Mouse (Mus musculus) MEL (cell line): ENCODE results near the gene Hnrnpf. TPM values are rescaled to one million over a fixed set of nuclear protein-coding genes. Genes with fewer than 3 reads are reported as not detected.

ENCODE experiments used
- DNase-seq: peaks from one replicate; pipeline ENCODE4 v3.0.0; 2011; ENCODE audit warnings: low read depth, low spot score
- H3K27ac ChIP-seq: 2 replicates; pipeline ENCODE4 v1.5.1; 2012; ENCODE audit warnings: low read depth, mild to moderate bottlenecking, control low read depth, low read length, moderate library complexity; ENCODE audit not compliant: control insufficient read depth
- H3K27me3 ChIP-seq, 2 experiments: fragments of 150-350 bp in 1 of 2; sonication (generic) in 1 of 2; 2 replicates each; pipeline ENCODE4 v1.6.1; 2012; ENCODE audit warnings: low read length in 2 of 2, mild to moderate bottlenecking in 2 of 2, improper control_type of control experiment in 1 of 2, moderate library complexity in 1 of 2; ENCODE audit not compliant: insufficient read depth in 2 of 2, control insufficient read depth in 1 of 2
- H3K36me3 ChIP-seq, 2 experiments: 2 replicates each; pipeline ENCODE4 v1.6.1; 2012 to 2014; ENCODE audit warnings: low read length in 2 of 2, improper control_type of control experiment in 1 of 2, inconsistent platforms in 1 of 2, mild to moderate bottlenecking in 1 of 2; ENCODE audit not compliant: insufficient read depth in 2 of 2, control insufficient read depth in 1 of 2
- H3K4me1 ChIP-seq, 2 experiments: fragments of 150-350 bp in 1 of 2; sonication (generic) in 1 of 2; 2 replicates each; pipeline ENCODE4 v1.6.1; 2012; ENCODE audit warnings: low read length in 2 of 2, improper control_type of control experiment in 1 of 2, mild to moderate bottlenecking in 1 of 2; ENCODE audit not compliant: insufficient read depth in 2 of 2, control insufficient read depth in 1 of 2
- H3K4me3 ChIP-seq, 2 experiments: fragments of 150-350 bp in 1 of 2; sonication (generic) in 1 of 2; 2 replicates each; pipeline ENCODE4 v1.5.1; 2012; ENCODE audit warnings: low read depth in 2 of 2, low read length in 2 of 2, mild to moderate bottlenecking in 2 of 2, moderate library complexity in 2 of 2, control low read depth in 1 of 2, improper control_type of control experiment in 1 of 2; ENCODE audit not compliant: control insufficient read depth in 1 of 2, insufficient read depth in 1 of 2
- H3K79me2 ChIP-seq: 2 replicates; pipeline ENCODE4 v1.6.1; 2012; ENCODE audit warnings: mild to moderate bottlenecking, low read length, moderate library complexity; ENCODE audit not compliant: control insufficient read depth, poor library complexity, insufficient read depth
- H3K9ac ChIP-seq: 2 replicates; pipeline ENCODE4 v1.6.1; 2012; ENCODE audit warnings: low read depth, mild to moderate bottlenecking, control low read depth, low read length, moderate library complexity; ENCODE audit not compliant: control insufficient read depth, poor library complexity, severe bottlenecking
- H3K9me3 ChIP-seq: fragments of 150-350 bp; sonication (generic); replicated peaks from 2 replicates; pipeline ENCODE4 v1.6.1; 2012; ENCODE audit warnings: mild to moderate bottlenecking, low read length, improper control_type of control experiment, moderate library complexity; ENCODE audit not compliant: insufficient read depth
- CHD1 ChIP-seq: IDR thresholded peaks from 2 replicates; pipeline ENCODE4 v1.6.1; 2012; ENCODE audit warnings: low read depth, mild to moderate bottlenecking, inconsistent platforms, low read length, improper control_type of control experiment
- CTCF ChIP-seq, 3 experiments: IDR thresholded peaks in 2 of 3; conservative IDR thresholded peaks in 1 of 3; 2 replicates each; pipeline ENCODE4 v1.5.1; 2011 to 2012; ENCODE audit warnings: low read length in 3 of 3, low read depth in 2 of 3, mild to moderate bottlenecking in 2 of 3, improper control_type of control experiment in 1 of 3, inconsistent platforms in 1 of 3, mixed read lengths in 1 of 3, moderate library complexity in 1 of 3; ENCODE audit not compliant: control insufficient read depth in 1 of 3, insufficient read depth in 1 of 3, poor library complexity in 1 of 3, severe bottlenecking in 1 of 3
- E2F4 ChIP-seq: IDR thresholded peaks from 2 replicates; pipeline ENCODE4 v1.6.1; 2011; ENCODE audit warnings: low read depth, low read length, improper control_type of control experiment, borderline replicate concordance
- ELF1 ChIP-seq: IDR thresholded peaks from 2 replicates; pipeline ENCODE4 v1.6.1; 2014; ENCODE audit warnings: low read depth, mild to moderate bottlenecking, inconsistent platforms, low read length, improper control_type of control experiment, moderate library complexity
- EP300 ChIP-seq, 2 experiments: IDR thresholded peaks; 2 replicates each; pipeline ENCODE4 v1.6.1; 2011; ENCODE audit warnings: improper control_type of control experiment in 2 of 2, low read length in 2 of 2, low read depth in 1 of 2, mild to moderate bottlenecking in 1 of 2
- GABPA ChIP-seq: IDR thresholded peaks from 2 replicates; pipeline ENCODE4 v1.6.1; 2012; ENCODE audit warnings: low read depth, mild to moderate bottlenecking, inconsistent platforms, low read length, improper control_type of control experiment, moderate library complexity
- GATA1 ChIP-seq: IDR thresholded peaks from 2 replicates; pipeline ENCODE4 v1.6.1; 2011; ENCODE audit warnings: low read depth, low read length, improper control_type of control experiment
- HCFC1 ChIP-seq: IDR thresholded peaks from 2 replicates; pipeline ENCODE4 v1.6.1; 2012; ENCODE audit warnings: low read depth, mild to moderate bottlenecking, inconsistent platforms, low read length, improper control_type of control experiment, moderate library complexity
- KAT2A ChIP-seq: conservative IDR thresholded peaks from 2 replicates; pipeline ENCODE4 v1.6.1; 2012; ENCODE audit warnings: low read depth, low read length, improper control_type of control experiment, inconsistent platforms
- MAX ChIP-seq: IDR thresholded peaks from 2 replicates; pipeline ENCODE4 v1.6.1; 2011; ENCODE audit warnings: low read length, improper control_type of control experiment
- MAZ ChIP-seq: IDR thresholded peaks from 2 replicates; pipeline ENCODE4 v1.6.1; 2012; ENCODE audit warnings: low read depth, mild to moderate bottlenecking, inconsistent platforms, low read length, improper control_type of control experiment
- MEF2A ChIP-seq: IDR thresholded peaks from 2 replicates; pipeline ENCODE4 v1.6.1; 2014; ENCODE audit warnings: low read depth, mild to moderate bottlenecking, inconsistent platforms, low read length, improper control_type of control experiment; ENCODE audit not compliant: poor library complexity, insufficient replicate concordance, severe bottlenecking; ENCODE audit errors: extremely low read depth
- MXI1 ChIP-seq: IDR thresholded peaks from 2 replicates; pipeline ENCODE4 v1.6.1; 2011; ENCODE audit warnings: mild to moderate bottlenecking, low read depth, low read length, improper control_type of control experiment
- MYB ChIP-seq: IDR thresholded peaks from 2 replicates; pipeline ENCODE4 v1.6.1; 2011; ENCODE audit warnings: mild to moderate bottlenecking, low read depth, low read length, improper control_type of control experiment
- MYC ChIP-seq: IDR thresholded peaks from 2 replicates; pipeline ENCODE4 v1.6.1; 2011; ENCODE audit warnings: low read depth, mild to moderate bottlenecking, low read length, improper control_type of control experiment, moderate library complexity
- NELFE ChIP-seq: IDR thresholded peaks from 2 replicates; pipeline ENCODE4 v1.6.1; 2011; ENCODE audit warnings: low read depth, low read length, improper control_type of control experiment
- NRF1 ChIP-seq: IDR thresholded peaks from 2 replicates; pipeline ENCODE4 v1.6.1; 2014; ENCODE audit warnings: low read depth, mild to moderate bottlenecking, inconsistent platforms, low read length, improper control_type of control experiment, moderate library complexity; ENCODE audit not compliant: poor library complexity, insufficient read depth, severe bottlenecking
- POLR2A ChIP-seq, 2 experiments: IDR thresholded peaks; 2 replicates each; pipeline ENCODE4 v1.6.1; 2011 to 2012; ENCODE audit warnings: low read length in 2 of 2, mild to moderate bottlenecking in 2 of 2, control low read depth in 1 of 2, improper control_type of control experiment in 1 of 2, low read depth in 1 of 2, moderate library complexity in 1 of 2; ENCODE audit not compliant: control insufficient read depth in 1 of 2, insufficient read depth in 1 of 2, poor library complexity in 1 of 2
- POLR2AphosphoS2 ChIP-seq: IDR thresholded peaks from 2 replicates; pipeline ENCODE4 v1.6.1; 2011; ENCODE audit warnings: low read length, improper control_type of control experiment
- POLR2AphosphoS5 ChIP-seq: IDR thresholded peaks from 2 replicates; pipeline ENCODE4 v1.6.1; 2012; ENCODE audit warnings: low read depth, borderline replicate concordance, mild to moderate bottlenecking, inconsistent platforms, low read length, moderate library complexity, mixed read lengths
- RCOR1 ChIP-seq: IDR thresholded peaks from 2 replicates; pipeline ENCODE4 v1.6.1; 2012; ENCODE audit warnings: low read depth, mild to moderate bottlenecking, inconsistent platforms, low read length, improper control_type of control experiment
- SIN3A ChIP-seq: IDR thresholded peaks from 2 replicates; pipeline ENCODE4 v1.6.1; 2012; ENCODE audit warnings: low read length, improper control_type of control experiment, inconsistent platforms
- SMC3 ChIP-seq: IDR thresholded peaks from 2 replicates; pipeline ENCODE4 v1.6.1; 2011; ENCODE audit warnings: low read depth, low read length, improper control_type of control experiment
- TAL1 ChIP-seq: IDR thresholded peaks from 2 replicates; pipeline ENCODE4 v1.6.1; 2012; ENCODE audit warnings: mild to moderate bottlenecking, inconsistent platforms, low read length, moderate library complexity, mixed read lengths
- TBP ChIP-seq: IDR thresholded peaks from 2 replicates; pipeline ENCODE4 v1.8.0; 2011; ENCODE audit warnings: low read depth, low read length, improper control_type of control experiment
- TCF12 ChIP-seq: IDR thresholded peaks from 2 replicates; pipeline ENCODE4 v1.6.1; 2014; ENCODE audit warnings: low read depth, mild to moderate bottlenecking, inconsistent platforms, low read length, improper control_type of control experiment, moderate library complexity
- UBTF ChIP-seq: IDR thresholded peaks from 2 replicates; pipeline ENCODE4 v1.6.1; 2012; ENCODE audit warnings: low read depth, mild to moderate bottlenecking, inconsistent platforms, low read length, improper control_type of control experiment, moderate library complexity, borderline replicate concordance; ENCODE audit not compliant: insufficient read depth
- USF1 ChIP-seq: IDR thresholded peaks from 2 replicates; pipeline ENCODE4 v1.6.1; 2014; ENCODE audit warnings: low read depth, mild to moderate bottlenecking, inconsistent platforms, low read length, improper control_type of control experiment, moderate library complexity
- ZC3H11A ChIP-seq: IDR thresholded peaks from 2 replicates; pipeline ENCODE4 v1.6.1; 2012; ENCODE audit warnings: low read depth, mild to moderate bottlenecking, inconsistent platforms, low read length, improper control_type of control experiment
- polyA plus RNA-seq, 2 experiments: library from polyadenylated mRNA; stranded (reverse) in 1 of 2; unstranded in 1 of 2; fragments of >175 nt in 1 of 2; fragments of >200 nt in 1 of 2; gene quantifications; 2 replicates each; pipeline versions ENCODE4 v1.2.1 to v1.2.4; 2012; ENCODE audit warnings: low replicate concordance in 2 of 2, low read depth in 1 of 2; ENCODE audit not compliant: insufficient read length in 2 of 2, insufficient read depth in 1 of 2, missing spikeins in 1 of 2
- total RNA-seq: library from RNA; depleted of rRNA; stranded (reverse); fragments of 300-350 nt; gene quantifications from 2 replicates; pipeline ENCODE4 v1.2.3, GENCODE M21; 2012

Gene Hnrnpf
- total and polyA plus RNA-seq, 3 experiments: 722 to 2,287 (median 882) TPM

GRCm38 (mm10) chr6:117897800-117898199, 2.3 kb upstream of the Hnrnpf start:
- no peak for TF ChIP-seq MAX
- no peak for TF ChIP-seq SIN3A
- TF ChIP-seq, all 39 proteins: peak for 0

GRCm38 (mm10) chr6:117901510-117902402, 1.6 kb downstream of the Hnrnpf start:
- Histone ChIP-seq H3K27me3 (no peaks in the 10 kb centered on the region), H3K9ac (peak overlapping the region; percentile 70), H3K4me1 (peaks cover 9 to 28% of the 10 kb centered on the region in 2 experiments), H3K79me2 (peaks cover 42% of the 10 kb centered on the region), H3K9me3 (no peaks in the 10 kb centered on the region), H3K27ac (peak overlapping the region; percentile 99), H3K4me3 (peak overlapping the region; percentile 53 to 68), H3K36me3 (peaks cover 0 to 36% of the 10 kb centered on the region in 2 experiments; a peak in 2 of 4 replicates)
- peak; percentile 95 for DNase-seq
- TF ChIP-seq TBP (peak; percentile 73), MYB (no peak), SMC3 (no peak), CTCF (IDR thresholded peaks at IDR 0.05 in 2 of 3, conservative IDR thresholded peaks at IDR 0.05 in 1 of 3; ENCODE audit: control insufficient read depth in 1 of 3, insufficient read depth in 1 of 3, low read depth in 2 of 3, low read length in 3 of 3, poor library complexity in 1 of 3, severe bottlenecking in 1 of 3) (no peak), EP300 (IDR thresholded peaks at IDR 0.05; ENCODE audit: low read depth in 1 of 2, low read length in 2 of 2) (peak; percentile 32 to 61; a peak in 1 of 4 replicates), NRF1 (no peak), UBTF (no peak), SIN3A (peak; percentile 68), POLR2A (IDR thresholded peaks at IDR 0.05; ENCODE audit: control insufficient read depth in 1 of 2, insufficient read depth in 1 of 2, low read depth in 1 of 2, low read length in 2 of 2, poor library complexity in 1 of 2) (peak in 1 of 2 experiments; percentile 66; a peak in 2 of 4 replicates), GABPA (no peak), MXI1 (peak; percentile 95), MYC (peak; percentile 99), HCFC1 (no peak; the same call in 1 of the 2 replicates), ELF1 (no peak), NELFE (peak; percentile 28; the same call in 1 of the 2 replicates), GATA1 (peak; percentile 76), RCOR1 (no peak; the same call in 1 of the 2 replicates), USF1 (no peak), E2F4 (no peak), POLR2AphosphoS5 (no peak), POLR2AphosphoS2 (no peak), MEF2A (no peak), TCF12 (no peak; the same call in 1 of the 2 replicates), KAT2A (peak; percentile 34; the same call in 1 of the 2 replicates), TAL1 (peak; percentile 36), CHD1 (0 out of 2 replicates have a peak, but pooled peaks have one; percentile 6), ZC3H11A (no peak), MAZ (peak; percentile 82; the same call in 1 of the 2 replicates)

More at GRCm38 (mm10) chr6:117897800-117898199, 2.3 kb upstream of the Hnrnpf start:
- Histone ChIP-seq H3K4me1 (peaks cover 3 to 21% of the 10 kb centered on the region in 2 experiments), H3K27me3 (no peaks in the 10 kb centered on the region), H3K27ac (no peak overlapping the region), H3K9me3 (no peaks in the 10 kb centered on the region), H3K79me2 (peaks cover 13% of the 10 kb centered on the region), H3K4me3 (no peak overlapping the region), H3K36me3 (peaks cover 0 to 20% of the 10 kb centered on the region in 2 experiments; a peak in 2 of 4 replicates), H3K9ac (no peak overlapping the region)
- DNase-seq: no peak
